Mouse (Mus musculus) thymus, postnatal 0 days (tissue): ENCODE results near the gene Noxa1. TPM values are rescaled to one million over a fixed set of nuclear protein-coding genes. Genes with fewer than 3 reads are reported as not detected.

Experiments
- DNase-seq: peaks from one replicate; pipeline ENCODE4 v3.0.0-alpha.2; 2015; ENCODE audit warnings: low spot score
- polyA plus RNA-seq: library from polyadenylated mRNA; unstranded; fragments of >200 nt; fragmentation: Nextera tagmentation; extraction: Ambion mirVana; gene quantifications from 2 replicates; pipeline ENCODE4 v1.2.1, GENCODE M21; 2015

The Noxa1 gene
- polyA plus RNA-seq, 1 experiment from 2014 or later = 0.39 TPM

DNA sequence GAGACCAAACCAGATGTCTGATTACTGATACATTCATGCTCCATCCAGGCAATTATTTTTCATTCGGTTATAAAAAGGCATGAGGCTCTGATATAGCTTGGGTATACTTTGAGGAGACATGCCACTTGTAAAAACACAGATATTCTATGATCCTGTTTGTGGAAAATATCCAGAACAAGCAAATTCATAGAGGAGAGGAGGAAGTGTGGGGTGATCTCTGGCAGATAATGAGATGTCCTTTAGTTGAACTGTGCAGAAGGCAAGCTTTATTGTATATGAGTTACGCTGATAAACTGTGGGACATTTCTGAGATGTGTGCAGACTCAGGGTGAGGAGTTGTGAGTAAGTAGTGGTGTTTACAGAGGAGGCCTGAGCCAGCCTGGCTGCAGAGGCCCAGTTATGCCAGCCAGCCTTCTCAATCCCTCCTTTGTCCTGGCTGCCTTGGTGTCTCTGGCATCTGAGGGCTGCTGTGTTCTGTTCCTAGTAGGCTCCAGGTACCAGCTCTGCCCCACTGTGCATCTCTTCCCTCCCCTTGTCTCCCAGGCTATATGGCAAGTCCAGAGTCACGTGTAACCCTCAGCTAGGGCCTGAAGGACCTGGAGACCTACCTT is 3.2 kb upstream of the Noxa1 start:
- DNase-seq = no peak

DNA sequence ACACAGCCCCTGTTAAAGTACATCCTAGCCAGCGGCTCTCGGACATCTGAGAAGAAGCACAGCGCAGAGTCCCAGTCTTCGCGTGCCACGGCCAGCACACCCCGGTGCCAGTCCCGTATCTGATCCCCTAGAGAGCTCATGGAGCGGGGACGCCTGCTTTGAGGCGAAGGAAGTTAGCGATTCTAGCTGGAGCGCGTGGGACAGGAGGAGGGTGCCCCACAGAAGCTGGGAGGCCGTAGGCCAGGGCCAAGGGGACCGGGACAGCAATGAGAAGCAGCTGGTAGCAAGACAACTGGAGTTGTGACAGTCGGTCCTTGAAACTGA is 202 bp downstream of the Noxa1 start:
- no peak for DNase-seq

DNA sequence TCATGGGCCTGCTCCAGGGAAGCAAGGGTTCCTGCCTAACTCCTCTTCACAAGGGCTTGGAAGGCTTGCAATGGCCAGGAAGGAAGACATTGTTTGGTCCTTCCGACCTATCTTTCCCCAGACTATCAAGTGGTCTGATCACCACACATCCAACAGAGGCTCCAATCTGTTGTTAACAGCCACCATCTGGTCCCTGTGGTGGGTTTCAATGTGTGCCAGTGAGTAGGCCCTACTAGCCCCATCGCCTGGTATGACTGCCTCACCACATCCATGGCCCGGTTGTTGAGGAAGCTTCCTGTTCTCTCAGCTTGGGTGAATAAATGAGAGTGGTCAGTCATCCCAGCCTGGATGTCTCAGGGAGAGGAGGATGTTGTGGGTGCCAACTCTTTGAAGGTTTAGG is 6.3 kb downstream of the Noxa1 start:
- no peak for DNase-seq

DNA sequence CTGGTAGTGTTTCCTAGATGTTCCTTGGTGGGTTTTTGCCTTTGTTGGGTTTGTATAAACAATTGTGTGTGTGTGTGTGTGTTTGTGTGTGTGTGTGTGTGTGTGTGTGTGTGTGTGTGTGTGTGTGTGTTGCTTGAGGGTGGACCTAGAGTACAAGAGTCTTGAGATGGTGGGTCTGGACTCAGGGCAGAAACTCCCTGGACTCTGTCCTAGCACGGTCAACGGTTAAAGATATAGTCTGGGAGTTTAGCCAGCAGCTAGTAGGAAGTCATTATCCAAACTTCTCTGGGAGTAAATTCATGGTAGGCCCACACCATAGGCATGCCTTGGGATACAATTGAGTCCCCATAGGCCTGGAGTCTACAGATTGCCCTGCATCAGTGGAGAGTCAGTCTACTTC is 7.1 kb downstream of the Noxa1 start:
- no peak for DNase-seq

GRCm38 (mm10) chr2:25085571-25085970 is 9.4 kb downstream of the Noxa1 start:
- no peak for DNase-seq

DNA sequence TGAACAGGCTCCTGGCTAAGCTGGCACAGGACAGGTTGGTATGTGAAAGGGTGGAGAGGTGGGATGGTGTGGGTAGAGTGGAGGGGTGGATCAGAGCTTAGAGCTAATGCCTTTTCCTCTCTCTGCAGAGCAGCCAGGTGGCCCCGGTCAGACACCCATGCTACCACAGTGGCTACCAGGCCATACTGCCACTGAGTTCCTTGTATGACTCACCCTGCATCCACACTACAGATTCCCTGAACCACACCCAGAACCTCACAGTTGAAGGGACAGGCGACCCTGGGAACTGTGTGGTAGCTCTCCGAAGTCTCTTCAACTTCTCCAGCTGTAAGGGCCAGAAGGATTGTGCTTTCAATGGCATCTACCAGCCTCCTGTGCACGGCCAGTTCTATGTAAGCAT is 11.3 kb downstream of the Noxa1 start:
- DNase-seq = no peak

GRCm38 (mm10) chr2:25080076-25080475 is 14.9 kb downstream of the Noxa1 start, which contains the start of gene Entpd8:
Entpd8 (plus strand) TSS chr2:25080304.
- no peak for DNase-seq

DNA sequence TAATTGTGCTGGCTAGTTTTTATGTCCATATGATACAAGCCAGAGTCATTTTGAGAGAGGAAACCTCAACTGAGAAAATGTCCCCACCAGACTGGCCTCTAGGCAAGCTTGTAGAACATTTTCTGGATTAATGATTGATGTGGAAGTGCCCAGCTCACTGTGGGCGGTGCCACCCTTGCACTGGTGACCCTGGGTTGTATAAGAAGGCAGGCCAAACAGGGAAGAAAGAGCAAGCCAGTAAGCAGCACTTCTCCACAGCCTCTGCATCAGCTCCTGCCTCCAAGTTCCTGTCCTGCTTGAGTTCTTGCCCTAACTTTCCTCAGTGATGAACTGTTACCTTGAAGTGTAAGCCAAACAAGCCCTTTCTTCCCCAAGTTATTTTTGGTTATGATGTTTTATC is 16.0 kb downstream of the Noxa1 start:
- no peak for DNase-seq

GRCm38 (mm10) chr2:25075506-25075905 is 19.4 kb downstream of the Noxa1 start:
- DNase-seq = no peak

GRCm38 (mm10) chr2:25072398-25072797 is 22.6 kb downstream of the Noxa1 start:
- DNase-seq = no peak

- no peak for DNase-seq
These were observed 25.4 kb downstream of the Noxa1 start for GRCm38 (mm10) chr2:25069537-25069936.

GRCm38 (mm10) chr2:25066552-25066951 is 28.4 kb downstream of the Noxa1 start:
- DNase-seq = no peak

DNA sequence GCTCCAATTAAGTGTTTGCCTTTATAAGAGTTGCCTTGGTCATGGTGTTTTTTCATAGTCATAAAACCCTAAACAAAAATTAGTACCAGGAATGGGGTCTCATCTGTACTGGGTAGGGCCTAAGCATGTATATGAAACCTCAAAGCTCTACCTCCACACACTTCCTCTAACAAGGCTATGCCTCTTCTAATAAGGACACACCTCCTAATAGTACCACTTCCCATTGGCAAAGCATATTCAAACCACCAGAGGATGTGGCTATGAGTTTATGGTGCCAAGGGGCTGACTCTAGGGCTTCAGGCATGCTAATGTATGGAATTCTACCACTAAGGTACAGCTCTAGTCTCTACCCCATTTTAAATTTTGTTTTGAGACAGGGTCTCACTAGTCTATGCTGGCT is 29.4 kb downstream of the Noxa1 start:
- no peak for DNase-seq

- no peak for DNase-seq
These were observed 30.7 kb downstream of the Noxa1 start for GRCm38 (mm10) chr2:25064285-25064684.

DNA sequence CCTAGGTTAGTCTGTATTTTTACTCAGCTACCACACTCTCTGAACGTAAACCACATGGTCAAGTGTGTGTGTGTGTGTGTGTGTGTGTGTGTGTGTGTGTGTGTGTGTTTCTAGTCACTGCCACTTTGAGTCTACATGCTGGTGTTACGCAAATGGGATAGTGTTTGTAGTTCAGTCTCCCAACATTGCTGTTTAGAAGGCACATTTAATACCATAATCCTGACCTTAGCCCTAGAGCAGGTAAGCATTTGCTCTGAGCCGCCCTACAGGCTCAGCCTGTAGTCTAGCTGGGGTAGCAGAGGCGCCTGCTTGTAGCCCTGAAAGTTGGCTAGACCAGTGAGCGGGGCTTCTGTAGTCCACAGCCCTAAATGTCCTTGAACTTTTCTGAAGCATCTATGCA is 31.4 kb downstream of the Noxa1 start:
- no peak for DNase-seq

- no peak for DNase-seq
These were observed 36.0 kb downstream of the Noxa1 start for GRCm38 (mm10) chr2:25058926-25059325.

DNA sequence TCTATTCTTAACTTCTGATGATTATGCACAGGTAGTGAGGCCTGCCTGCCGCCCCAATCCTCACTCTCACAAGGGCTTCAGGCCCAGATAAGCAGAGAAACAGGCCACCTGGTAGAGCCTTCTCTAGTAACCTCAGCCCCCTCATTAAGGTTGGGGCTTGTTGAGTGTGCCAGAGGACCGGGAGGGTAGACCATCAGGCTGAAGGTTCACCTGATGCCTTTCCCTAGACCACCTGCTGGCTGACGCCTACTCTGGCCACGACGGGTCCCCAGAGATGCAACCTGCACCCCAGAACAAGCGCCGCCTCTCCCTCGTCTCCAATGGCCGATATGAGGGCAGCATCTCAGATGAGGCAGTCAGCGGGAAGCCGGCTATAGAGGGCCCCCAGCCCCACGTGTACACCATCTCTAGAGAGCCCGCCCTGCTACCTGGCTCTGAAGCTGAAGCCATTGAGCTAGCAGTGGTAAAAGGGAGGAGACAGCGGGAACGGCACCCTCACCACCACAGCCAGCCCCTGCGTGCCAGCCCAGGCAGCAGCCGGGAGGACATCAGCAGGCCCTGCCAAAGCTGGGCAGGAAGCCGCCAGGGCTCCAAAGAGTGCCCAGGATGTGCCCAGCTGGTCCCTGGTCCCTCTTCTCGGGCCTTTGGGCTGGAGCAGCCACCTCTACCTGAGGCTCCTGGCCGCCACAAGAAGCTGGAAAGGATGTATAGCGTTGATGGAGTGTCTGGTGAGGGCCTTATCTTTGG is 39.4 kb downstream of the Noxa1 start:
- DNase-seq = no peak

DNA sequence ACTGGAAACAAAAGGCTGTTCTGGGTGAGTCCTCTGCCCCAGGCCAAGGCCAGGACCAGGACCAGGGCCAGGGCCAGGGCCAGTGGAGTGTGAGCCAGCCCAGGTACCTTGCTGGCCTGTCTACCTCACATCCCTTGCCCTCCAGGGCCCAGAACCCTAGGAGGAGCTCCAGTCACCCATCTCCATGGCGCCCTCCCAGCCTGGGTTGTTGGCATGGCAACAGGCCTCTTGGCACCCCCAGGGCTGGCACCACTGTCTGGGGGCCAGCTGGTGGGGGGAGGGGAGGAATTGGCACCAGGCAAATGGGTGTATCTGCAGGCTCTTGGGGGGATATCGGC is 39.9 kb downstream of the Noxa1 start:
- peak; percentile 18 for DNase-seq

GRCm38 (mm10) chr2:25054221-25055067 is 40.5 kb downstream of the Noxa1 start, which contains the start of gene Nsmf:
Nsmf (plus strand) TSS chr2:25054355.
- DNase-seq = peak; percentile 78

DNA sequence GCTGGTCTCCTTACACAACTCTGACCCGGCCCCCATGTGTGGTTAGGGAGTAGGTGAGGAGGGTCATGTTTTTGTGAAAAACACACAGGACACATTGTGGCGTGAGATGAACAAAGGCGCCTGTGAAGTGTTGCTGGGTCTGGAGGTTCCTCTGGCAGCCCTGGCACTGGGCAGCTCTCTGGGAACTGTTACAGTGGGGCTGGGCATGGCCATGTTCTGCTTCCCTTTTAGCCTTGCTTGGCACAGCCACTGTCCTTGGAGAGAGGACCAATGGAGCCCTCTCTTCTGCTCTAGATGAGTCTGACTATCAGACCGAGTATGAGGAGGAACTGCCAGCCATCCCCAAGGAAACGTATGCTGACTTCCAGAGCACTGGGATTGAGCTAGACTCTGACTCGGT is 41.8 kb downstream of the Noxa1 start:
- no peak for DNase-seq

DNA sequence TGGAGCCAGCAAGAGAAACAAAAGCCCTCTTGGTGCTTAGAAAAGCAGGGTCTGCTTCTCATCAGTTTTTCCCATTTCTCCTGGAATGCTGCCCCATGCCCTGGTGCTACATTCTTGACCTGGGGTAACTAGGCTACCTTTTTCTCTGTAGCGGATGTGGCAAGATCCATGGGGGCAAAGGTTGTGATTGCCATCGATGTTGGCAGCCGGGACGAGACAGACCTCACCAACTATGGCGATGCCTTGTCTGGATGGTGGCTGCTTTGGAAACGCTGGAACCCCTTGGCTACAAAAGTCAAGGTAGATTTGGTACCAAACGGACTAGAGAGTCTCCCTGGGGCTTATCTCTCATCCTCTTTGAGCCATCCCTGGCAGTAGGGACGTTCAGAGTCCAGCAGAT is 43.5 kb downstream of the Noxa1 start:
- no peak for DNase-seq

DNA sequence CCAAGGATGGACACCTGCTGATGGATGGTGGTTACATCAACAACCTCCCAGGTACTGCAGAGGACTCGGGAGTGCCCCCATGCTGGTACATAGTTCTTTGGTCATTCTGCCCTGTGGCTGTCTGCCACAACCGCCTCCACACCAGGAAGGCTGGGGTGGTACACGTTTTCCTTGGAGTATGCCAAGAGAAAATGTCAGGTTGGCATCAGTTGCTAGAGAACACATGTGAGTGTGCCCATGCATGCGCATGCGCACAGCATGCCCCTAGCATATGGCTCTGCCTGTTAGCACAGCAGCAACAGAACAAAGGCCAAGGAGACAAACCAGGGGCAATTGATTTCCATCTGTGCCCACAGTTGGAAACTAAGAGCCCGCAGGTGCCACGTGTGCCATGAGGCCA is 44.0 kb downstream of the Noxa1 start:
- no peak for DNase-seq

GRCm38 (mm10) chr2:25040089-25040488 is 54.9 kb downstream of the Noxa1 start:
- DNase-seq = no peak
